8 mouse cellular contexts compared by ENCODE assay signal in genomic region chr5:92278942-92279537, GRCm38 (mm10). TPM values are rescaled to one million over a fixed set of nuclear protein-coding genes. Genes with fewer than 3 reads are reported as not detected.
DNase-seq lines count a peak whose midpoint lies in the region; ATAC-seq and TF ChIP-seq lines count a peak whose summit lies in the region.

No protein-coding gene starts in this region.

- no peak overlapping the region for H3K4me3 ChIP-seq in hindbrain, embryonic 14.5 days (replicated peaks; ENCODE audit: low read length)
- no peak overlapping the region for H3K4me3 ChIP-seq in hindbrain, embryonic 16.5 days (ENCODE audit: low read length)
- peak overlapping the region; percentile 27 for H3K4me3 ChIP-seq in bone marrow, adult 2 months (replicated peaks; ENCODE audit: control insufficient read depth, low read depth, low read length)
- no peak overlapping the region for H3K4me3 ChIP-seq in liver, embryonic 14.5 days (ENCODE audit: insufficient read depth in 1 of 2, low read depth in 2 of 2, low read length in 2 of 2)
- 0 out of 2 replicates have a peak overlapping the region, but pooled peaks have one; percentile 61 for H3K4me3 ChIP-seq in neural tube, embryonic 15.5 days (replicated peaks)

- no peak for TF ChIP-seq EP300 in liver, embryonic 14.5 days (IDR thresholded peaks at IDR 0.05; ENCODE audit: low read depth)

- no peak for TF ChIP-seq CTCF in bone marrow, adult 2 months (IDR thresholded peaks at IDR 0.05; ENCODE audit: control insufficient read depth, insufficient read depth, low read length)
- TF ChIP-seq CTCF in liver, embryonic 14.5 days (IDR thresholded peaks at IDR 0.05; ENCODE audit: low read depth) = no peak

- DNase-seq in hindbrain, embryonic 14.5 days (ENCODE audit: low spot score) = no peak
- DNase-seq in liver, embryonic 14.5 days (ENCODE audit: low read depth in 3 of 3, low spot score in 3 of 3) = no peak
- DNase-seq in adrenal gland, postnatal 10 days = no peak
- no peak for DNase-seq in cerebellum, adult 11 months
- no peak for DNase-seq in layer of hippocampus, postnatal 36 days

- H3K4me1 ChIP-seq in hindbrain, embryonic 14.5 days (replicated peaks; ENCODE audit: control insufficient read depth, insufficient read depth, low read length) = peaks cover 6% of the 10 kb centered on the region
- peaks cover 5% of the 10 kb centered on the region for H3K4me1 ChIP-seq in hindbrain, embryonic 16.5 days (ENCODE audit: control insufficient read depth, insufficient read depth, low read depth, low read length)
- H3K4me1 ChIP-seq in bone marrow, adult 2 months (ENCODE audit: control insufficient read depth, insufficient read depth, low read length) = peaks cover 7% of the 10 kb centered on the region
- peaks cover 13 to 26% of the 10 kb centered on the region in 2 experiments for H3K4me1 ChIP-seq in liver, embryonic 14.5 days (replicated peaks; ENCODE audit: control insufficient read depth in 2 of 2, insufficient read depth in 2 of 2, low read length in 1 of 2)
- peaks cover 8% of the 10 kb centered on the region for H3K4me1 ChIP-seq in neural tube, embryonic 15.5 days

- no peak for TF ChIP-seq POLR2A in bone marrow, adult 2 months (IDR thresholded peaks at IDR 0.05; ENCODE audit: borderline replicate concordance, control insufficient read depth, low read depth, low read length)

- H3K9me3 ChIP-seq in hindbrain, embryonic 14.5 days (ENCODE audit: control insufficient read depth, low read length) = no peaks in the 10 kb centered on the region
- no peaks in the 10 kb centered on the region for H3K9me3 ChIP-seq in hindbrain, embryonic 16.5 days (ENCODE audit: control insufficient read depth, low read length)
- no peaks in the 10 kb centered on the region for H3K9me3 ChIP-seq in liver, embryonic 14.5 days (ENCODE audit: control insufficient read depth, low read length)
- no peaks in the 10 kb centered on the region for H3K9me3 ChIP-seq in neural tube, embryonic 15.5 days (replicated peaks)

- ATAC-seq in hindbrain, embryonic 14.5 days (ENCODE audit: low FRiP score) = no peak
- ATAC-seq in hindbrain, embryonic 16.5 days = no peak
- ATAC-seq in liver, embryonic 14.5 days (ENCODE audit: insufficient read depth) = no peak
- ATAC-seq in neural tube, embryonic 15.5 days (ENCODE audit: low FRiP score) = no peak

- H3K4me2 ChIP-seq in hindbrain, embryonic 14.5 days (replicated peaks) = no peak overlapping the region
- no peak overlapping the region for H3K4me2 ChIP-seq in hindbrain, embryonic 16.5 days (ENCODE audit: low read length)
- H3K4me2 ChIP-seq in liver, embryonic 14.5 days (ENCODE audit: low read depth) = peak overlapping the region; percentile 90
- H3K4me2 ChIP-seq in neural tube, embryonic 15.5 days = peak overlapping the region; percentile 96

- no peaks in the 10 kb centered on the region for H3K27me3 ChIP-seq in hindbrain, embryonic 14.5 days (ENCODE audit: control insufficient read depth, insufficient read depth, low read length)
- H3K27me3 ChIP-seq in hindbrain, embryonic 16.5 days (replicated peaks; ENCODE audit: control insufficient read depth, insufficient read depth, low read length) = no peaks in the 10 kb centered on the region
- peaks cover 6% of the 10 kb centered on the region for H3K27me3 ChIP-seq in liver, embryonic 14.5 days (ENCODE audit: control insufficient read depth, insufficient read depth, low read length)
- H3K27me3 ChIP-seq in neural tube, embryonic 15.5 days (replicated peaks) = no peaks in the 10 kb centered on the region

- WGBS in hindbrain, embryonic 14.5 days = 81% methylated on average over 10 of the region's 10 CpGs
- 88% methylated on average over 10 of the region's 10 CpGs for WGBS in hindbrain, embryonic 16.5 days
- 9% methylated on average over 10 of the region's 10 CpGs for WGBS in bone marrow, adult 2 months
- WGBS in liver, embryonic 14.5 days (ENCODE audit: insufficient replicate concordance) = 45% methylated on average over 10 of the region's 10 CpGs
- WGBS in neural tube, embryonic 15.5 days = 84% methylated on average over 10 of the region's 10 CpGs

- 0 out of 2 replicates have a peak overlapping the region, but pooled peaks have one; percentile 63 for H3K9ac ChIP-seq in hindbrain, embryonic 14.5 days
- no peak overlapping the region for H3K9ac ChIP-seq in hindbrain, embryonic 16.5 days (ENCODE audit: low read depth, low read length)
- H3K9ac ChIP-seq in liver, embryonic 14.5 days (replicated peaks) = no peak overlapping the region
- H3K9ac ChIP-seq in neural tube, embryonic 15.5 days (replicated peaks) = no peak overlapping the region

- no peak overlapping the region for H3K27ac ChIP-seq in hindbrain, embryonic 14.5 days
- no peak overlapping the region for H3K27ac ChIP-seq in hindbrain, embryonic 16.5 days (ENCODE audit: low read depth, low read length)
- H3K27ac ChIP-seq in bone marrow, adult 2 months (ENCODE audit: control insufficient read depth, insufficient read depth, low read depth, low read length, poor library complexity) = peak overlapping the region; percentile 51; the same call in 1 of the 2 replicates
- H3K27ac ChIP-seq in liver, embryonic 14.5 days = no peak overlapping the region
- peak overlapping the region; percentile 75; the same call in 1 of the 2 replicates for H3K27ac ChIP-seq in neural tube, embryonic 15.5 days (replicated peaks)

- 0 out of 2 replicates have a peak, but pooled peaks cover 3% of the 10 kb centered on the region for H3K36me3 ChIP-seq in hindbrain, embryonic 14.5 days (replicated peaks; ENCODE audit: control insufficient read depth, insufficient read depth)
- H3K36me3 ChIP-seq in hindbrain, embryonic 16.5 days (ENCODE audit: control insufficient read depth, insufficient read depth, low read length) = no peaks in the 10 kb centered on the region
- no peaks in the 10 kb centered on the region for H3K36me3 ChIP-seq in liver, embryonic 14.5 days (replicated peaks; ENCODE audit: control insufficient read depth, insufficient read depth, low read depth)
- no peaks in the 10 kb centered on the region for H3K36me3 ChIP-seq in neural tube, embryonic 15.5 days

RNA-seq across cellular contexts. Expression of gene Naaa, which starts 1.1 kb away (rescaled TPM):
- polyA plus RNA-seq in hindbrain, embryonic 14.5 days (2014; fragmentation: Nextera tagmentation; extraction: Ambion mirVana) = 22.1 and 25.1 TPM in 2 replicates
- 23.8 and 28.5 TPM in 2 replicates for polyA plus RNA-seq in hindbrain, embryonic 16.5 days (2015; fragmentation: Nextera tagmentation; extraction: Ambion mirVana)
- 5.6 and 6.6 TPM in 2 replicates for polyA plus RNA-seq in bone marrow, adult 2 months (2011; ENCODE audit: insufficient read depth, insufficient read length, low replicate concordance, missing spikeins)
- 4.3 and 4.4 TPM in 2 replicates for polyA plus RNA-seq in liver, embryonic 14.5 days (2012; rRNA removed)
- 3.6 and 4.5 TPM in 2 replicates for polyA plus RNA-seq in liver, embryonic 14.5 days (2014; fragmentation: Nextera tagmentation; extraction: Ambion mirVana)
- polyA plus RNA-seq in neural tube, embryonic 15.5 days (2015; fragmentation: Nextera tagmentation; extraction: Ambion mirVana) = 20.6 and 22.7 TPM in 2 replicates
- 10 to 100 TPM; 26.7 to 27.0 TPM for total RNA-seq in adrenal gland, postnatal 10 days (2021)
- total RNA-seq in layer of hippocampus, postnatal 36 days (2021) = 10 to 100 TPM; 45.7 to 48.5 TPM

RNA-seq across cellular contexts. Expression of gene Ppef2, which starts 23.0 kb away (rescaled TPM):
- polyA plus RNA-seq in hindbrain, embryonic 14.5 days (2014; fragmentation: Nextera tagmentation; extraction: Ambion mirVana) = 0.34 and 0.84 TPM in 2 replicates
- polyA plus RNA-seq in hindbrain, embryonic 16.5 days (2015; fragmentation: Nextera tagmentation; extraction: Ambion mirVana) = 0.62 and 0.68 TPM in 2 replicates
- not detected in 2 replicates for polyA plus RNA-seq in bone marrow, adult 2 months (2011; ENCODE audit: insufficient read depth, insufficient read length, low replicate concordance, missing spikeins)
- polyA plus RNA-seq in liver, embryonic 14.5 days (2012; rRNA removed) = 0.05 and 0.13 TPM in 2 replicates
- not detected in 2 replicates for polyA plus RNA-seq in liver, embryonic 14.5 days (2014; fragmentation: Nextera tagmentation; extraction: Ambion mirVana)
- polyA plus RNA-seq in neural tube, embryonic 15.5 days (2015; fragmentation: Nextera tagmentation; extraction: Ambion mirVana) = 0.50 TPM in 1 of 2 replicates, not detected in the other
- total RNA-seq in adrenal gland, postnatal 10 days (2021) = under 1 TPM; 0.12 to 0.21 TPM
- total RNA-seq in layer of hippocampus, postnatal 36 days (2021) = under 1 TPM; 0.82 to 0.94 TPM

RNA-seq across cellular contexts. Expression of gene Sdad1, which starts 31.2 kb away (rescaled TPM):
- polyA plus RNA-seq in hindbrain, embryonic 14.5 days (2014; fragmentation: Nextera tagmentation; extraction: Ambion mirVana) = 28.5 and 29.3 TPM in 2 replicates
- polyA plus RNA-seq in hindbrain, embryonic 16.5 days (2015; fragmentation: Nextera tagmentation; extraction: Ambion mirVana) = 27.0 and 27.1 TPM in 2 replicates
- 8.9 and 14.1 TPM in 2 replicates for polyA plus RNA-seq in bone marrow, adult 2 months (2011; ENCODE audit: insufficient read depth, insufficient read length, low replicate concordance, missing spikeins)
- polyA plus RNA-seq in liver, embryonic 14.5 days (2012; rRNA removed) = 8.1 and 9.5 TPM in 2 replicates
- 17.4 and 18.8 TPM in 2 replicates for polyA plus RNA-seq in liver, embryonic 14.5 days (2014; fragmentation: Nextera tagmentation; extraction: Ambion mirVana)
- polyA plus RNA-seq in neural tube, embryonic 15.5 days (2015; fragmentation: Nextera tagmentation; extraction: Ambion mirVana) = 27.8 and 34.8 TPM in 2 replicates
- 10 to 100 TPM; 32.1 to 36.0 TPM for total RNA-seq in adrenal gland, postnatal 10 days (2021)
- total RNA-seq in layer of hippocampus, postnatal 36 days (2021) = 10 to 100 TPM; 21.9 to 22.2 TPM

RNA-seq across cellular contexts. Expression of gene Cxcl9, which starts 48.8 kb away (rescaled TPM):
- polyA plus RNA-seq in hindbrain, embryonic 14.5 days (2014; fragmentation: Nextera tagmentation; extraction: Ambion mirVana) = not detected in 2 replicates
- polyA plus RNA-seq in hindbrain, embryonic 16.5 days (2015; fragmentation: Nextera tagmentation; extraction: Ambion mirVana) = not detected in 2 replicates
- polyA plus RNA-seq in bone marrow, adult 2 months (2011; ENCODE audit: insufficient read depth, insufficient read length, low replicate concordance, missing spikeins) = 1.3 and 1.7 TPM in 2 replicates
- polyA plus RNA-seq in liver, embryonic 14.5 days (2012; rRNA removed) = 0.06 TPM in 1 of 2 replicates, not detected in the other
- 0.20 TPM in 1 of 2 replicates, not detected in the other for polyA plus RNA-seq in liver, embryonic 14.5 days (2014; fragmentation: Nextera tagmentation; extraction: Ambion mirVana)
- 0.15 TPM in 1 of 2 replicates, not detected in the other for polyA plus RNA-seq in neural tube, embryonic 15.5 days (2015; fragmentation: Nextera tagmentation; extraction: Ambion mirVana)
- 1 to 10 TPM; 1.5 TPM for total RNA-seq in adrenal gland, postnatal 10 days (2021)
- not detected for total RNA-seq in layer of hippocampus, postnatal 36 days (2021)

RNA-seq across cellular contexts. Expression of gene Art3, which starts 52.6 kb away (rescaled TPM):
- 6.0 and 9.3 TPM in 2 replicates for polyA plus RNA-seq in hindbrain, embryonic 14.5 days (2014; fragmentation: Nextera tagmentation; extraction: Ambion mirVana)
- polyA plus RNA-seq in hindbrain, embryonic 16.5 days (2015; fragmentation: Nextera tagmentation; extraction: Ambion mirVana) = 6.4 and 6.7 TPM in 2 replicates
- 2.4 TPM in 1 of 2 replicates, not detected in the other for polyA plus RNA-seq in bone marrow, adult 2 months (2011; ENCODE audit: insufficient read depth, insufficient read length, low replicate concordance, missing spikeins)
- polyA plus RNA-seq in liver, embryonic 14.5 days (2012; rRNA removed) = 0.53 and 1.1 TPM in 2 replicates
- polyA plus RNA-seq in liver, embryonic 14.5 days (2014; fragmentation: Nextera tagmentation; extraction: Ambion mirVana) = 1.7 and 2.1 TPM in 2 replicates
- 9.5 and 10.6 TPM in 2 replicates for polyA plus RNA-seq in neural tube, embryonic 15.5 days (2015; fragmentation: Nextera tagmentation; extraction: Ambion mirVana)
- total RNA-seq in adrenal gland, postnatal 10 days (2021) = 100 to 1,000 TPM; 126 to 154 TPM
- total RNA-seq in layer of hippocampus, postnatal 36 days (2021) = 1 to 10 TPM; 2.2 to 3.1 TPM

Comparison
In these comparisons a context has a peak if more than half of its experiments do, and no peak if none do; other contexts are left out.
1. H3K27ac ChIP-seq: peak in bone marrow, adult 2 months (single experiment) and neural tube, embryonic 15.5 days (single experiment); none in hindbrain, embryonic 14.5 days (single experiment), hindbrain, embryonic 16.5 days (single experiment) and liver, embryonic 14.5 days (single experiment).
2. H3K4me2 ChIP-seq: peak in liver, embryonic 14.5 days (single experiment) and neural tube, embryonic 15.5 days (single experiment); none in hindbrain, embryonic 14.5 days (single experiment) and hindbrain, embryonic 16.5 days (single experiment).
3. H3K4me3 ChIP-seq: peak in bone marrow, adult 2 months (single experiment) and neural tube, embryonic 15.5 days (single experiment); none in hindbrain, embryonic 14.5 days (single experiment), hindbrain, embryonic 16.5 days (single experiment) and liver, embryonic 14.5 days (0 of 2).